Mouse (Mus musculus) E14TG2a.4 (cell line): ENCODE data around the gene Nagpa.

Experiments used
- CTCF ChIP-seq: conservative IDR thresholded peaks from 2 replicates; pipeline ENCODE4 v1.5.1; 2014; ENCODE audit warnings: low read length
- NANOG ChIP-seq: IDR thresholded peaks from 2 replicates; pipeline ENCODE4 v1.6.1; 2014; ENCODE audit warnings: borderline replicate concordance, low read length, mixed read lengths
- POU5F1 ChIP-seq: IDR thresholded peaks from 2 replicates; pipeline ENCODE4 v1.6.1; 2014; ENCODE audit warnings: low read length, borderline replicate concordance

DNA sequence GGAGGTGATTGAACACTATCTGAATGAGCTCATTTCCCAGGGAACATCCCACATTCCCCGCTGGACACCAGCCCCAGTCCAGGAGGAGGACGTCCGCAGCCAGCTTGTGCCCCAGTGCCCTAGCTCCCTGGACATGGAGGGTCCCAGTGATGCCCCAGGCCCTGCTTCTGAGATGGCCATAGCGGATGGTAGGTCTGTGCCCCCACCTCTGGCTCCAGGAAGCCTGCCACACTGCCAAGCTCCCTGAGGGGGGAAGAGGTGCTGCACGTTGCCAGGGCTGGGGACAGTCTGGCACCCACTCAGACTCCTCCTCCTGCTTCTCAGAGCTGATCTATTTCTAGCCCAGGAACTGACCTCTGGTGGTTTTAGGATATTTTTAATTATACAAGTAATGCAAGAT, 35.0 kb downstream of the Nagpa start:
- TF ChIP-seq CTCF = no peak
- TF ChIP-seq POU5F1 = no peak
- no peak for TF ChIP-seq NANOG
